Mouse (Mus musculus): ENCODE results near the gene Gm8677.
"Not testable (repeated sequence)": the region's sequence is repeated elsewhere in the genome, so short reads cannot be mapped to it uniquely, and the experiment has no call there.

Gm8677 gene

DNA sequence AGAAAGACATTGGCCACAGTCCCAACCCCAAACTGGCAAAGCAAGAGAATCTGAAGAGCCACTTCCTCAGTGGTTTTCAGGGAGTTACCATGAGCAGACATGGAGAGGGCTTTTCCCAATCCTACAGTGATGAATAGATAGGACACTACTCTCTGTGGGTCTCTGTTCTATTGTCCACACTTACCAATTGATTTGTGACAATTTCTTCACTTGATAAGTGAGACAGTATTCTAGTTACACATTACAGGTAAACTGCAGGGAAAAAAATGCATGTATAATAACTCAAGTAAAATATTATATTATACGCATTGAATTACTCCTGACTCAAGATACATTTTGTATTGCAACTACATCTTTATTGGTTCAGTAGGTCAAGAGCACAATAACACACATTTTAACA, at the start of gene Gm8677:
Gene Gm8677 (minus strand): TSS at position 101 of the 400 bp plus-strand sequence.
- DNase-seq, result not testable (repeated sequence)

DNA sequence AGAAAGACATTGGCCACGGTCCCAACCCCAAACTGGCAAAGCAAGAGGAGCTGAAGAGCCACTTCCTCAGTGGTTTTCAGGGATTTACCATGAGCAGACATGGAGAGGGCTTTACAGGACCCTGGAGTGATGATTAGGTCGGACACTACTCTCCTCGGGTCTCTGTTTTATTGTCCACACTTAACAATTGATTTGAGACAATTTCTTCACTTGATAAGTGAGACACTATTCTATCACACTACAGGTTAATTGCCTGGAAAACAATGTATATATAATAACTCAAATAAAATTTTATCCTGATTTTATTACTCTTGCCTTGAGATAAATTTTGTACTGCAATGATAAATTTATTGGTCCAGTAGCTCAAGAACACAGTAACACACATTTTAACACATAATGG, 30.6 kb upstream of the Gm8677 start, which contains the start of gene Gm4201:
Gene Gm4201 (minus strand): TSS at position 101 of the 400 bp plus-strand sequence.
- DNase-seq, result not testable (repeated sequence)

DNA sequence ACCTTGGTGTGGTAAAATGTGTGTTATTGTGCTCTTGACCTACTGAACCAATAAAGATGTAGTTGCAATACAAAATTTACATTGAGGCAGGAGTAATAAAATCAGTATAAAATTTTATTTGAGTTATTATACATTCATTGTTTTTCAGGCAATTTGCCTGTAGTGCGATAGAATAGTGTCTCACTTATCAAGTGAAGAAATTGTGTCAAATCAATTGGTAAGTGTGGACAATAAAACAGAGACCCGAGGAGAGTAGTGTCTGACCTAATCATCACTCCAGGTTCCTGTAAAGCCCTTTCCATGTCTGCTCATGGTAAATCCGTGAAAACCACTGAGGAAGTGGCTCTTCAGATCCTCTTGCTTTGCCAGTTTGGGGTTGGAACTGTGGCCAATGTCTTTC, 12.0 kb downstream of the Gm8677 start, which contains the start of gene Vmn1r152:
Gene Vmn1r152 (plus strand): TSS at position 301 of the 400 bp plus-strand sequence.
- not testable (repeated sequence) for DNase-seq

DNA sequence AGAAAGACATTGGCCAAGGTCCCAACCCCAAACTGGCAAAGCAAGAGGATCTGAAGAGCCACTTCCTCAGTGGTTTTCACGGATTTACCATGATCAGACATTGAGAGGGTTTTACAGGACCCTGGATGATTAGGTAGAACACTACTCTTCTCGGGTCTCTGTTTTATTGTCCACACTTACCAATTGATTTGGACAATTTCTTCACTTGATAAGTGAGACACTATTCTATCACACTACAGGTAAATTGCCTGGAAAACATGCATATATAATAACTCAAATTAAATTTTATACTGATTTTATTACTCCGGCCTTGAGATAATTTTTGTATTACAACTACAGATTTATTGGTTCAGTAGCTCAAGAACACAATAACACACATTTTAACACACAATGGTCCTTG, 35.1 kb downstream of the Gm8677 start, which contains the start of gene Vmn1r151:
Gene Vmn1r151 (minus strand): TSS at position 101 of the 400 bp plus-strand sequence.
- DNase-seq, result not testable (repeated sequence)
